Mouse (Mus musculus) testis, adult 2 months (tissue): ENCODE results near the gene Acsl6.

Experiments
- CTCF ChIP-seq: fragments of 200-500 bp; IDR thresholded peaks from 2 replicates; pipeline ENCODE4 v1.5.1; 2012; ENCODE audit warnings: low read depth, mild to moderate bottlenecking, inconsistent platforms, low read length, moderate library complexity; ENCODE audit not compliant: control insufficient read depth, insufficient read depth, insufficient replicate concordance
- POLR2A ChIP-seq: fragments of 200-500 bp; IDR thresholded peaks from 2 replicates; pipeline ENCODE4 v1.6.1; 2012; ENCODE audit warnings: low read depth, mild to moderate bottlenecking, inconsistent platforms, low read length, moderate library complexity; ENCODE audit not compliant: control insufficient read depth

- TF ChIP-seq POLR2A (no peak), CTCF (no peak)
Measured at GRCm38 (mm10) chr11:54353121-54353576, 49.6 kb downstream of the Acsl6 start.
